In genomic region chrX:166384935-166385334, GRCm38 (mm10) we compare ENCODE assay signal across 10 mouse cellular contexts. TPM values are rescaled to one million over a fixed set of nuclear protein-coding genes. Genes with fewer than 3 reads are reported as not detected.
DNase-seq lines count a peak whose midpoint lies in the region; ATAC-seq and TF ChIP-seq lines count a peak whose summit lies in the region.
"Had no signal": no experiment of that assay in that cellular context is flagged by ENCODE, and none has a peak within 500 bp of the region (broad histone marks: within the 10 kb centered on the region; RNA-seq: fewer than 3 reads in every experiment).

No protein-coding gene starts in this region.

- no peak for ATAC-seq in liver, postnatal 0 days
- ATAC-seq in CD4-positive, CD25-positive, alpha-beta regulatory T cell, adult 4 months, result no peak
- ATAC-seq in intestine, embryonic 15.5 days, result no peak

- no peak for TF ChIP-seq CTCF in liver, adult 2 months (IDR thresholded peaks at IDR 0.05; ENCODE audit: low read depth, low read length)
- no peak for TF ChIP-seq CTCF in liver, postnatal 0 days (IDR thresholded peaks at IDR 0.05; ENCODE audit: low read depth)

- no peaks in the 10 kb centered on the region for H3K27me3 ChIP-seq in liver, adult 2 months (ENCODE audit: control insufficient read depth, insufficient read depth, low read length)
- no peaks in the 10 kb centered on the region for H3K27me3 ChIP-seq in liver, postnatal 0 days (ENCODE audit: insufficient read depth, low read length)
- H3K27me3 ChIP-seq in intestine, embryonic 15.5 days (replicated peaks), result no peaks in the 10 kb centered on the region
- H3K27me3 ChIP-seq: liver, embryonic 13.5 days had no signal

- 60% methylated on average over 3 of the region's 3 CpGs for WGBS in liver, adult 2 months
- WGBS in liver, postnatal 0 days (ENCODE audit: insufficient replicate concordance), result 79% methylated on average over 3 of the region's 3 CpGs
- 62% methylated on average over 3 of the region's 3 CpGs for WGBS in intestine, embryonic 15.5 days

- no peak for TF ChIP-seq POLR2A in liver, adult 2 months (IDR thresholded peaks at IDR 0.05; ENCODE audit: extremely low read depth, insufficient read depth, low read length)

- peak; percentile 25 for DNase-seq in liver, adult 2 months (ENCODE audit: extremely low read depth, low read depth, low spot score)
- no peak for DNase-seq in liver, postnatal 0 days
- peak; percentile 37 for DNase-seq in adrenal gland, postnatal 25 days
- DNase-seq in heart, postnatal 4 days, result peak; percentile 19
- peak; percentile 11 for DNase-seq in lung, postnatal 36 days
- DNase-seq: liver, embryonic 13.5 days had no signal

- no peak overlapping the region for H3K4me3 ChIP-seq in liver, adult 2 months (ENCODE audit: insufficient read depth, low read depth, low read length)
- H3K4me3 ChIP-seq in liver, postnatal 0 days (ENCODE audit: low read depth, low read length), result no peak overlapping the region
- no peak overlapping the region for H3K4me3 ChIP-seq in intestine, embryonic 15.5 days (replicated peaks)
- H3K4me3 ChIP-seq: hindbrain, embryonic 10.5 days; liver, embryonic 13.5 days; neural tube, embryonic 13.5 days had no signal

- no peak overlapping the region for H3K27ac ChIP-seq in liver, adult 2 months (replicated peaks; ENCODE audit: insufficient read depth, low read depth, low read length)
- H3K27ac ChIP-seq in liver, postnatal 0 days (ENCODE audit: low read depth), result no peak overlapping the region
- no peak overlapping the region for H3K27ac ChIP-seq in intestine, embryonic 15.5 days
- H3K27ac ChIP-seq: hindbrain, embryonic 10.5 days; liver, embryonic 13.5 days; neural tube, embryonic 13.5 days had no signal

- H3K4me1 ChIP-seq in liver, adult 2 months (ENCODE audit: control insufficient read depth, insufficient read depth, low read length), result no peaks in the 10 kb centered on the region
- no peaks in the 10 kb centered on the region for H3K4me1 ChIP-seq in liver, postnatal 0 days (ENCODE audit: insufficient read depth)
- H3K4me1 ChIP-seq in intestine, embryonic 15.5 days (replicated peaks), result no peaks in the 10 kb centered on the region
- H3K4me1 ChIP-seq: hindbrain, embryonic 10.5 days; liver, embryonic 13.5 days; neural tube, embryonic 13.5 days had no signal

- no peaks in the 10 kb centered on the region for H3K79me2 ChIP-seq in liver, adult 2 months (ENCODE audit: control insufficient read depth, insufficient read depth, low read length)

- no peak overlapping the region for H3K4me2 ChIP-seq in liver, postnatal 0 days (ENCODE audit: low read depth, low read length)
- H3K4me2 ChIP-seq in intestine, embryonic 15.5 days (replicated peaks), result no peak overlapping the region
- H3K4me2 ChIP-seq: liver, embryonic 13.5 days; neural tube, embryonic 13.5 days had no signal

- no peak for TF ChIP-seq EP300 in liver, postnatal 0 days (IDR thresholded peaks at IDR 0.05; ENCODE audit: low read depth)

- no peak overlapping the region for H3K9ac ChIP-seq in liver, adult 2 months (ENCODE audit: low read depth, low read length)
- no peak overlapping the region for H3K9ac ChIP-seq in liver, postnatal 0 days (replicated peaks)
- H3K9ac ChIP-seq in intestine, embryonic 15.5 days, result no peak overlapping the region
- H3K9ac ChIP-seq: liver, embryonic 13.5 days; neural tube, embryonic 13.5 days had no signal

- H3K9me3 ChIP-seq in liver, postnatal 0 days (ENCODE audit: low read length), result no peaks in the 10 kb centered on the region
- H3K9me3 ChIP-seq in intestine, embryonic 15.5 days, result no peaks in the 10 kb centered on the region
- H3K9me3 ChIP-seq: hindbrain, embryonic 10.5 days; liver, embryonic 13.5 days; neural tube, embryonic 13.5 days had no signal

- H3K36me3 ChIP-seq in liver, adult 2 months (ENCODE audit: control insufficient read depth, insufficient read depth, low read length), result no peaks in the 10 kb centered on the region
- H3K36me3 ChIP-seq in liver, postnatal 0 days (replicated peaks; ENCODE audit: insufficient read depth, low read length), result no peaks in the 10 kb centered on the region
- H3K36me3 ChIP-seq in intestine, embryonic 15.5 days, result no peaks in the 10 kb centered on the region
- H3K36me3 ChIP-seq: liver, embryonic 13.5 days had no signal

RNA-seq across cellular contexts. Expression of gene Trappc2, which starts 55.4 kb away (rescaled TPM):
- total RNA-seq in liver, adult 2 months (2014; rRNA removed), result 8.9 and 12.0 TPM in 2 replicates
- polyA plus RNA-seq in liver, adult 2 months (2012; rRNA removed), result 1.6 and 2.2 TPM in 2 replicates
- polyA plus RNA-seq in liver, postnatal 0 days (2015; fragmentation: Nextera tagmentation; extraction: Ambion mirVana), result 12.9 and 13.1 TPM in 2 replicates
- 16.5 and 18.3 TPM in 2 replicates for total RNA-seq in adrenal gland, postnatal 25 days (2021)
- total RNA-seq in heart, postnatal 4 days (2021), result 10 to 100 TPM; 15.1 to 15.8 TPM
- polyA plus RNA-seq in CD4-positive, CD25-positive, alpha-beta regulatory T cell, adult 4 months (2017; shearing (Covaris generic)), result 10 to 100 TPM; 31.4 to 31.8 TPM
- polyA plus RNA-seq in intestine, embryonic 15.5 days (2015; fragmentation: Nextera tagmentation; extraction: Ambion mirVana), result 22.5 and 25.4 TPM in 2 replicates

RNA-seq across cellular contexts. Expression of gene Ofd1, which starts 55.6 kb away (rescaled TPM):
- total RNA-seq in liver, adult 2 months (2014; rRNA removed), result 1.8 and 2.2 TPM in 2 replicates
- 0.31 and 0.44 TPM in 2 replicates for polyA plus RNA-seq in liver, adult 2 months (2012; rRNA removed)
- polyA plus RNA-seq in liver, postnatal 0 days (2015; fragmentation: Nextera tagmentation; extraction: Ambion mirVana), result 2.5 and 2.7 TPM in 2 replicates
- total RNA-seq in adrenal gland, postnatal 25 days (2021), result 6.9 and 9.4 TPM in 2 replicates
- 1 to 10 TPM; 7.5 TPM for total RNA-seq in heart, postnatal 4 days (2021)
- polyA plus RNA-seq in CD4-positive, CD25-positive, alpha-beta regulatory T cell, adult 4 months (2017; shearing (Covaris generic)), result 1 to 10 TPM; 6.2 TPM
- polyA plus RNA-seq in intestine, embryonic 15.5 days (2015; fragmentation: Nextera tagmentation; extraction: Ambion mirVana), result 4.8 and 5.8 TPM in 2 replicates
